Mouse (Mus musculus): ENCODE results near the gene Crtc2. TPM values are rescaled to one million over a fixed set of nuclear protein-coding genes. Genes with fewer than 3 reads are reported as not detected.
"Not testable (repeated sequence)": the region's sequence is repeated elsewhere in the genome, so short reads cannot be mapped to it uniquely, and the experiment has no call there.

Crtc2 gene
- polyA plus RNA-seq, 1 experiment from 2014 or later, result 14.6 TPM

- H3K9ac ChIP-seq (ENCODE audit: low read length), result no peak overlapping the region
- DNase-seq (ENCODE audit: low spot score) (no peak), ATAC-seq (replicated peaks; ENCODE audit: low FRiP score) (no peak)
- H3K9me3 ChIP-seq (ENCODE audit: control insufficient read depth, low read length), result no peaks in the 10 kb centered on the region
- 92% methylated on average over 9 of the region's 9 CpGs for WGBS
- no peak overlapping the region for H3K4me2 ChIP-seq (ENCODE audit: low read depth, low read length, severe bottlenecking)
- no peaks in the 10 kb centered on the region for H3K27me3 ChIP-seq (ENCODE audit: control insufficient read depth, insufficient read depth, low read length)
- H3K4me1 ChIP-seq (replicated peaks; ENCODE audit: control insufficient read depth, insufficient read depth, low read length), result no peaks in the 10 kb centered on the region
- H3K36me3 ChIP-seq (ENCODE audit: control insufficient read depth, insufficient read depth, low read length), result no peaks in the 10 kb centered on the region; the same call in 1 of the 2 replicates
- H3K4me3 ChIP-seq (ENCODE audit: low read depth, low read length), result no peak overlapping the region
- no peak overlapping the region for H3K27ac ChIP-seq (ENCODE audit: low read depth, low read length)
Measured at GRCm38 (mm10) chr3:90277793-90278192, 23.8 kb downstream of the Crtc2 start.

GRCm38 (mm10) chr3:90278211-90278610 lies 24.2 kb downstream of the Crtc2 start:
- Histone ChIP-seq H3K36me3 (ENCODE audit: control insufficient read depth, insufficient read depth, low read length) (no peaks in the 10 kb centered on the region; the same call in 1 of the 2 replicates), H3K27ac (ENCODE audit: low read depth, low read length) (no peak overlapping the region), H3K4me1 (replicated peaks; ENCODE audit: control insufficient read depth, insufficient read depth, low read length) (no peaks in the 10 kb centered on the region), H3K9me3 (ENCODE audit: control insufficient read depth, low read length) (no peaks in the 10 kb centered on the region), H3K4me2 (ENCODE audit: low read depth, low read length, severe bottlenecking) (no peak overlapping the region), H3K4me3 (ENCODE audit: low read depth, low read length) (no peak overlapping the region), H3K9ac (ENCODE audit: low read length) (no peak overlapping the region), H3K27me3 (ENCODE audit: control insufficient read depth, insufficient read depth, low read length) (no peaks in the 10 kb centered on the region)
- no peak for ATAC-seq (replicated peaks; ENCODE audit: low FRiP score)
- no peak for DNase-seq (ENCODE audit: low spot score)
- 95% methylated on average over 10 of the region's 10 CpGs for WGBS

- Histone ChIP-seq H3K4me1 (replicated peaks; ENCODE audit: control insufficient read depth, insufficient read depth, low read length) (no peaks in the 10 kb centered on the region), H3K36me3 (ENCODE audit: control insufficient read depth, insufficient read depth, low read length) (no peaks in the 10 kb centered on the region; the same call in 1 of the 2 replicates)
- no peak for DNase-seq (ENCODE audit: low spot score)
Measured at GRCm38 (mm10) chr3:90279216-90279615, 25.3 kb downstream of the Crtc2 start.

GRCm38 (mm10) chr3:90279743-90280142 lies 25.8 kb downstream of the Crtc2 start:
- WGBS, result 95% methylated on average over 7 of the region's 7 CpGs
- no peak overlapping the region for H3K4me2 ChIP-seq (ENCODE audit: low read depth, low read length, severe bottlenecking)
- no peaks in the 10 kb centered on the region for H3K27me3 ChIP-seq (ENCODE audit: control insufficient read depth, insufficient read depth, low read length)
- H3K27ac ChIP-seq (ENCODE audit: low read depth, low read length), result no peak overlapping the region
- no peaks in the 10 kb centered on the region; the same call in 1 of the 2 replicates for H3K36me3 ChIP-seq (ENCODE audit: control insufficient read depth, insufficient read depth, low read length)
- ATAC-seq (replicated peaks; ENCODE audit: low FRiP score), result no peak
- H3K9me3 ChIP-seq (ENCODE audit: control insufficient read depth, low read length), result no peaks in the 10 kb centered on the region
- no peaks in the 10 kb centered on the region for H3K4me1 ChIP-seq (replicated peaks; ENCODE audit: control insufficient read depth, insufficient read depth, low read length)
- no peak overlapping the region for H3K9ac ChIP-seq (ENCODE audit: low read length)
- DNase-seq (ENCODE audit: low spot score), result no peak
- H3K4me3 ChIP-seq (ENCODE audit: low read depth, low read length), result no peak overlapping the region

More at GRCm38 (mm10) chr3:90279216-90279615, 25.3 kb downstream of the Crtc2 start:
- no peak overlapping the region for H3K27ac ChIP-seq (ENCODE audit: low read depth, low read length)
- H3K9me3 ChIP-seq (ENCODE audit: control insufficient read depth, low read length), result no peaks in the 10 kb centered on the region
- no peak overlapping the region for H3K9ac ChIP-seq (ENCODE audit: low read length)
- H3K4me3 ChIP-seq (ENCODE audit: low read depth, low read length), result no peak overlapping the region
- no peak for ATAC-seq (replicated peaks; ENCODE audit: low FRiP score)
- no peaks in the 10 kb centered on the region for H3K27me3 ChIP-seq (ENCODE audit: control insufficient read depth, insufficient read depth, low read length)
- H3K4me2 ChIP-seq (ENCODE audit: low read depth, low read length, severe bottlenecking), result no peak overlapping the region
- WGBS, result 94% methylated on average over 9 of the region's 9 CpGs

GRCm38 (mm10) chr3:90280708-90281107 lies 26.7 kb downstream of the Crtc2 start:
- H3K36me3 ChIP-seq (ENCODE audit: control insufficient read depth, insufficient read depth, low read length), result no peaks in the 10 kb centered on the region; the same call in 1 of the 2 replicates
- no peak for DNase-seq (ENCODE audit: low spot score)

GRCm38 (mm10) chr3:90284150-90284549 lies 30.2 kb downstream of the Crtc2 start:
- Histone ChIP-seq H3K4me3 (ENCODE audit: low read depth, low read length) (no peak overlapping the region), H3K9me3 (ENCODE audit: control insufficient read depth, low read length) (no peaks in the 10 kb centered on the region), H3K4me2 (ENCODE audit: low read depth, low read length, severe bottlenecking) (no peak overlapping the region), H3K4me1 (replicated peaks; ENCODE audit: control insufficient read depth, insufficient read depth, low read length) (no peaks in the 10 kb centered on the region), H3K36me3 (ENCODE audit: control insufficient read depth, insufficient read depth, low read length) (no peaks in the 10 kb centered on the region; the same call in 1 of the 2 replicates), H3K27me3 (ENCODE audit: control insufficient read depth, insufficient read depth, low read length) (no peaks in the 10 kb centered on the region), H3K27ac (ENCODE audit: low read depth, low read length) (no peak overlapping the region), H3K9ac (ENCODE audit: low read length) (no peak overlapping the region)
- whole genome bisulfite sequencing, result 96% methylated on average over 2 of the region's 2 CpGs
- ATAC-seq (replicated peaks; ENCODE audit: low FRiP score) (no peak), DNase-seq (ENCODE audit: low spot score) (no peak)

More at GRCm38 (mm10) chr3:90280708-90281107, 26.7 kb downstream of the Crtc2 start:
- Histone ChIP-seq H3K4me1 (replicated peaks; ENCODE audit: control insufficient read depth, insufficient read depth, low read length) (no peaks in the 10 kb centered on the region), H3K9ac (ENCODE audit: low read length) (no peak overlapping the region), H3K9me3 (ENCODE audit: control insufficient read depth, low read length) (no peaks in the 10 kb centered on the region), H3K27ac (ENCODE audit: low read depth, low read length) (no peak overlapping the region), H3K4me3 (ENCODE audit: low read depth, low read length) (no peak overlapping the region), H3K27me3 (ENCODE audit: control insufficient read depth, insufficient read depth, low read length) (no peaks in the 10 kb centered on the region), H3K4me2 (ENCODE audit: low read depth, low read length, severe bottlenecking) (no peak overlapping the region)
- 86% methylated on average over 9 of the region's 9 CpGs for WGBS
- ATAC-seq (replicated peaks; ENCODE audit: low FRiP score), result no peak

GRCm38 (mm10) chr3:90289403-90289802 lies 35.4 kb downstream of the Crtc2 start:
- H3K4me3 ChIP-seq (ENCODE audit: low read depth, low read length); H3K4me2 ChIP-seq (ENCODE audit: low read depth, low read length, severe bottlenecking); H3K9ac ChIP-seq (ENCODE audit: low read length); DNase-seq (ENCODE audit: low spot score); ATAC-seq (replicated peaks; ENCODE audit: low FRiP score); H3K36me3 ChIP-seq (ENCODE audit: control insufficient read depth, insufficient read depth, low read length); H3K27me3 ChIP-seq (ENCODE audit: control insufficient read depth, insufficient read depth, low read length); H3K9me3 ChIP-seq (ENCODE audit: control insufficient read depth, low read length); H3K27ac ChIP-seq (ENCODE audit: low read depth, low read length); H3K4me1 ChIP-seq (replicated peaks; ENCODE audit: control insufficient read depth, insufficient read depth, low read length): not testable (repeated sequence)
- 79% methylated on average over 2 of the region's 3 CpGs for WGBS

GRCm38 (mm10) chr3:90290602-90291001 lies 36.6 kb downstream of the Crtc2 start:
- WGBS, result 91% methylated on average over 1 of the region's 1 CpGs
- H3K4me1 ChIP-seq (replicated peaks; ENCODE audit: control insufficient read depth, insufficient read depth, low read length), result no peaks in the 10 kb centered on the region; the same call in 1 of the 2 replicates
- no peak overlapping the region for H3K4me3 ChIP-seq (ENCODE audit: low read depth, low read length)
- no peaks in the 10 kb centered on the region for H3K9me3 ChIP-seq (ENCODE audit: control insufficient read depth, low read length)
- H3K27me3 ChIP-seq (ENCODE audit: control insufficient read depth, insufficient read depth, low read length), result no peaks in the 10 kb centered on the region
- ATAC-seq (replicated peaks; ENCODE audit: low FRiP score) (no peak), DNase-seq (ENCODE audit: low spot score) (no peak)
- no peaks in the 10 kb centered on the region for H3K36me3 ChIP-seq (ENCODE audit: control insufficient read depth, insufficient read depth, low read length)
- H3K9ac ChIP-seq (ENCODE audit: low read length), result no peak overlapping the region
- no peak overlapping the region for H3K4me2 ChIP-seq (ENCODE audit: low read depth, low read length, severe bottlenecking)
- no peak overlapping the region for H3K27ac ChIP-seq (ENCODE audit: low read depth, low read length)

- H3K4me2 ChIP-seq (ENCODE audit: low read depth, low read length, severe bottlenecking), result peak overlapping the region; percentile 67
- H3K9me3 ChIP-seq (ENCODE audit: control insufficient read depth, low read length), result no peaks in the 10 kb centered on the region
- WGBS, result 38% methylated on average over 2 of the region's 2 CpGs
- DNase-seq (ENCODE audit: low spot score) (no peak), ATAC-seq (replicated peaks; ENCODE audit: low FRiP score) (no peak)
- H3K9ac ChIP-seq (ENCODE audit: low read length), result peak overlapping the region; percentile 81
- no peaks in the 10 kb centered on the region for H3K27me3 ChIP-seq (ENCODE audit: control insufficient read depth, insufficient read depth, low read length)
- peak overlapping the region; percentile 91 for H3K27ac ChIP-seq (ENCODE audit: low read depth, low read length)
- peak overlapping the region; percentile 56 for H3K4me3 ChIP-seq (ENCODE audit: low read depth, low read length)
- H3K4me1 ChIP-seq (replicated peaks; ENCODE audit: control insufficient read depth, insufficient read depth, low read length), result no peaks in the 10 kb centered on the region; the same call in 1 of the 2 replicates
- H3K36me3 ChIP-seq (ENCODE audit: control insufficient read depth, insufficient read depth, low read length), result no peaks in the 10 kb centered on the region
Measured at GRCm38 (mm10) chr3:90291982-90292344, 38.0 kb downstream of the Crtc2 start.

All from forebrain, embryonic 11.5 days (tissue).